Mouse (Mus musculus) ES-Bruce4 (cell line): ENCODE measurements at regions not wholly inside any gene's neighbourhood (a gene's known extent, or its start where the extent isn't known, plus 50 kb on each side); places are given as distances from the start of the nearest gene placed in this dataset.

ENCODE experiments used
- H3K27ac ChIP-seq: 2 replicates; pipeline ENCODE4 v1.5.1; 2012; ENCODE audit warnings: low read length, inconsistent platforms; ENCODE audit not compliant: insufficient read depth
- H3K27me3 ChIP-seq: 2 replicates; pipeline ENCODE4 v1.6.1; 2012; ENCODE audit warnings: mild to moderate bottlenecking, low read length, inconsistent platforms; ENCODE audit not compliant: control insufficient read depth, poor library complexity, insufficient read depth, severe bottlenecking
- H3K36me3 ChIP-seq: 2 replicates; pipeline ENCODE4 v1.6.1; 2012; ENCODE audit warnings: inconsistent platforms, mild to moderate bottlenecking, low read length, moderate library complexity; ENCODE audit not compliant: control insufficient read depth, poor library complexity, insufficient read depth, severe bottlenecking
- H3K4me1 ChIP-seq: one replicate; pipeline ENCODE4 v1.8.1; 2011; ENCODE audit warnings: low read length; ENCODE audit not compliant: control insufficient read depth, insufficient read depth
- H3K4me3 ChIP-seq: 2 replicates; pipeline ENCODE4 v1.5.1; 2011; ENCODE audit warnings: low read depth, mild to moderate bottlenecking, low read length
- H3K9ac ChIP-seq: 2 replicates; pipeline ENCODE4 v1.6.1; 2012; ENCODE audit warnings: low read depth, mild to moderate bottlenecking, inconsistent platforms; ENCODE audit not compliant: poor library complexity, severe bottlenecking
- H3K9me3 ChIP-seq: replicated peaks from 2 replicates; pipeline ENCODE4 v1.6.1; 2012; ENCODE audit warnings: mild to moderate bottlenecking, low read length, inconsistent platforms; ENCODE audit not compliant: control insufficient read depth, poor library complexity, insufficient read depth, severe bottlenecking
- CTCF ChIP-seq: IDR thresholded peaks from one replicate; pipeline ENCODE4 v1.8.1; 2011; ENCODE audit warnings: low read depth, low read length
- EP300 ChIP-seq: IDR thresholded peaks from 2 replicates; pipeline ENCODE4 v1.6.1; 2011; ENCODE audit warnings: low read depth, low read length; ENCODE audit not compliant: insufficient read depth
- POLR2A ChIP-seq: IDR thresholded peaks from one replicate; pipeline ENCODE4 v1.8.1; 2011; ENCODE audit warnings: low read length; ENCODE audit not compliant: insufficient read depth

GRCm38 (mm10) chr16:29954700-29955099 lies 109.5 kb upstream of the Hes1 start:
- Histone ChIP-seq H3K27ac (no peak overlapping the region), H3K27me3 (peaks cover 2% of the 10 kb centered on the region; the same call in 1 of the 2 replicates), H3K36me3 (no peaks in the 10 kb centered on the region), H3K4me3 (no peak overlapping the region), H3K4me1 (no peaks in the 10 kb centered on the region), H3K9me3 (no peaks in the 10 kb centered on the region), H3K9ac (no peak overlapping the region)
- TF ChIP-seq EP300, result no peak
- TF ChIP-seq POLR2A, result no peak
- no peak for TF ChIP-seq CTCF

- H3K4me1 ChIP-seq, result no peaks in the 10 kb centered on the region
- H3K27me3 ChIP-seq, result peaks cover 2% of the 10 kb centered on the region; the same call in 1 of the 2 replicates
- no peak for TF ChIP-seq POLR2A
- no peak for TF ChIP-seq EP300
- no peak for TF ChIP-seq CTCF
- H3K4me3 ChIP-seq, result no peak overlapping the region
- H3K9me3 ChIP-seq, result no peaks in the 10 kb centered on the region
- no peaks in the 10 kb centered on the region for H3K36me3 ChIP-seq
- no peak overlapping the region for H3K27ac ChIP-seq
- H3K9ac ChIP-seq, result no peak overlapping the region
Measured at GRCm38 (mm10) chr16:29956904-29957303, 107.3 kb upstream of the Hes1 start.

GRCm38 (mm10) chr16:29959939-29960637 lies 104.1 kb upstream of the Hes1 start:
- Histone ChIP-seq H3K27ac (no peak overlapping the region), H3K27me3 (no peaks in the 10 kb centered on the region; the same call in 1 of the 2 replicates), H3K9me3 (no peaks in the 10 kb centered on the region), H3K4me1 (no peaks in the 10 kb centered on the region), H3K4me3 (no peak overlapping the region), H3K9ac (no peak overlapping the region), H3K36me3 (no peaks in the 10 kb centered on the region)
- TF ChIP-seq CTCF (no peak), EP300 (no peak), POLR2A (no peak)

GRCm38 (mm10) chr16:29963284-29963683 lies 100.9 kb upstream of the Hes1 start:
- H3K9ac ChIP-seq, result no peak overlapping the region
- TF ChIP-seq CTCF, result no peak
- TF ChIP-seq POLR2A, result no peak
- TF ChIP-seq EP300, result no peak
- no peaks in the 10 kb centered on the region for H3K9me3 ChIP-seq
- no peak overlapping the region for H3K4me3 ChIP-seq
- no peaks in the 10 kb centered on the region for H3K4me1 ChIP-seq
- H3K27me3 ChIP-seq, result no peaks in the 10 kb centered on the region; the same call in 1 of the 2 replicates
- H3K27ac ChIP-seq, result no peak overlapping the region
- H3K36me3 ChIP-seq, result no peaks in the 10 kb centered on the region

- H3K27ac ChIP-seq, result no peak overlapping the region
- H3K9ac ChIP-seq, result no peak overlapping the region
- H3K27me3 ChIP-seq, result no peaks in the 10 kb centered on the region; the same call in 1 of the 2 replicates
- no peaks in the 10 kb centered on the region for H3K4me1 ChIP-seq
- TF ChIP-seq CTCF (no peak), POLR2A (no peak), EP300 (no peak)
- H3K36me3 ChIP-seq, result no peaks in the 10 kb centered on the region
- no peaks in the 10 kb centered on the region for H3K9me3 ChIP-seq
- H3K4me3 ChIP-seq, result no peak overlapping the region
Measured at GRCm38 (mm10) chr16:29964563-29964962, 99.6 kb upstream of the Hes1 start.

GRCm38 (mm10) chr16:29968743-29969142 lies 95.4 kb upstream of the Hes1 start:
- Histone ChIP-seq H3K36me3 (no peaks in the 10 kb centered on the region), H3K27ac (no peak overlapping the region), H3K9me3 (no peaks in the 10 kb centered on the region), H3K4me1 (peaks cover 6% of the 10 kb centered on the region), H3K4me3 (no peak overlapping the region), H3K27me3 (no peaks in the 10 kb centered on the region; the same call in 1 of the 2 replicates), H3K9ac (no peak overlapping the region)
- TF ChIP-seq POLR2A (no peak), CTCF (no peak), EP300 (no peak)
